Mouse (Mus musculus) midbrain, embryonic 15.5 days (tissue): ENCODE measurements around the gene Edem2. TPM values are rescaled to one million over a fixed set of nuclear protein-coding genes. Genes with fewer than 3 reads are reported as not detected.
"Not testable (repeated sequence)": the region's sequence is repeated elsewhere in the genome, so short reads cannot be mapped to it uniquely, and the experiment has no call there.

ENCODE experiments used
- ATAC-seq: fragments of 200-750 bp; cut with Nextera tagmentation; replicated peaks from 2 replicates; pipeline ENCODE4 v1.8.0; 2017; ENCODE audit warnings: moderate TSS enrichment
- H3K27ac ChIP-seq: fragments of 300-500 bp; sonication (generic); 2 replicates; pipeline ENCODE4 v1.5.1; 2015; ENCODE audit warnings: mild to moderate bottlenecking, inconsistent platforms
- H3K27me3 ChIP-seq: fragments of 300-500 bp; sonication (generic); replicated peaks from 2 replicates; pipeline ENCODE4 v1.6.1; 2015; ENCODE audit warnings: inconsistent platforms
- H3K36me3 ChIP-seq: fragments of 300-500 bp; sonication (generic); replicated peaks from 2 replicates; pipeline ENCODE4 v1.6.1; 2015; ENCODE audit warnings: inconsistent platforms
- H3K4me1 ChIP-seq: fragments of 300-500 bp; sonication (generic); 2 replicates; pipeline ENCODE4 v1.6.1; 2015; ENCODE audit warnings: inconsistent platforms
- H3K4me2 ChIP-seq: fragments of 300-500 bp; sonication (generic); 2 replicates; pipeline ENCODE4 v1.6.1; 2015; ENCODE audit warnings: inconsistent platforms, mild to moderate bottlenecking, moderate library complexity
- H3K4me3 ChIP-seq: fragments of 300-500 bp; sonication (generic); 2 replicates; pipeline ENCODE4 v1.5.1; 2015; ENCODE audit warnings: mild to moderate bottlenecking, inconsistent platforms
- H3K9ac ChIP-seq: fragments of 300-500 bp; sonication (generic); 2 replicates; pipeline ENCODE4 v1.6.1; 2015; ENCODE audit warnings: mild to moderate bottlenecking, inconsistent platforms
- H3K9me3 ChIP-seq: fragments of 300-500 bp; sonication (generic); 2 replicates; pipeline ENCODE4 v1.6.1; 2016; ENCODE audit warnings: inconsistent platforms
- WGBS: fragments of 180-500 bp; shearing (Covaris S2); methylation state at CpG from one replicate; pipeline ENCODE4 v1.1.7; 2015; ENCODE audit warnings: mixed read lengths; 5-methylcytosine and 5-hydroxymethylcytosine counted together
- polyA plus RNA-seq: library from polyadenylated mRNA; unstranded; fragments of >200 nt; fragmentation: Nextera tagmentation; extraction: Ambion mirVana; gene quantifications from 2 replicates; pipeline ENCODE4 v1.2.1, GENCODE M21; 2015

Edem2 gene
- polyA plus RNA-seq, 1 experiment from 2014 or later, result 51.0 TPM

DNA sequence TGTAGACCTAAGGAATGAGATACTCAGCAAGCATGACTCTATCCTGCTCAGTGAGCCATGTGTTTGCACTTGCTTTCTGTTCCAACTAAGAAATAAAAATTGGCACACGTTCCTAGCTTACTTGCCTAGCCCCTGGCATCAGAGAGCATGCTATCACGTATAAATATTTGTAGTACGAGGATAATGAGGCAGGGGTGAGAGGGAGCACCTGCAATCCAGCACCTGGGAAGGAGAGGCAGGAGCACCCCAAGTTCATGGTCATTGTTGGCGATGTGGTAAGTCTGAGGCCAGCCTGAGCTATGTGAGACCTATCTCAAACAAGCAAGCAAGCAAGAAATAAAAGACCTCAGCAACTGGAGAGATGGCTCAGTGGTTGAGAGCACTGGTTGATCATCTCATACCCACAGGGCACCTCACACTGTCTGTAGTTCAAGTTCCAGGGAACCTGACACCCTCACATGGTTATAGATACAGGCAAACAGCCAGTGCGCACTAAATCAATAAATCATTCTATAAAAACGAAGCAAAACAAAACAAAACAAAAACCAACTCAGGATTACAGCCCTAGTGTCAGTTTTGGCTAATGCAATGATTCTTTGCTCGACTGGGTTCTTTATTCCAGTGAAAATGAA lies 1.4 kb downstream of the Edem2 start:
- Histone ChIP-seq H3K27ac (no peak overlapping the region), H3K4me1 (peaks cover 16% of the 10 kb centered on the region), H3K36me3 (0 out of 2 replicates have a peak, but pooled peaks cover 9% of the 10 kb centered on the region), H3K4me2 (peak overlapping the region; percentile 83), H3K4me3 (peak overlapping the region; percentile 85; the same call in 1 of the 2 replicates), H3K27me3 (no peaks in the 10 kb centered on the region), H3K9me3 (no peaks in the 10 kb centered on the region), H3K9ac (no peak overlapping the region)
- no peak for ATAC-seq
- WGBS, result 86% methylated on average over 7 of the region's 7 CpGs

DNA sequence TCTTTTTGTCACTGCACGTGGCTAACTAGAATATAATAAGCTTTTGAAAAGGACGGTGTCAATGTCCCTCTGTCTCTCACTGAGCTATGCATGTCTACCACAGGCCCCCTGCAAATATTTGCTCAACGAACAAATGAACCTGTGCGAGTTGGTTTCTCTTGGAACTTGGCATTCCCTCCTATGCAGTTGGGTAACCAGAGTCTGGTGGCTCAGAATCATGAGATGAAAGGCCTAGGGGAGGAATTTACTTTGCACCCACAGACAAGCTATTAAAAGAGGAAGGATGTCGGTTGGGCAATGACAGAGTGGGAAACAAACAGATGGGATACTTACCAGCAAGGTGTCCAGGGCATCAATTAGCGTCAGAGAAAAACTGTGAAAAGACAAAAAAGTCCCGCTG lies 3.0 kb downstream of the Edem2 start:
- WGBS, result 87% methylated on average over 7 of the region's 7 CpGs
- no peak overlapping the region for H3K4me3 ChIP-seq
- H3K9ac ChIP-seq, result no peak overlapping the region
- no peaks in the 10 kb centered on the region for H3K27me3 ChIP-seq
- H3K27ac ChIP-seq, result no peak overlapping the region
- no peak overlapping the region for H3K4me2 ChIP-seq
- peaks cover 16% of the 10 kb centered on the region for H3K36me3 ChIP-seq
- no peak for ATAC-seq
- H3K4me1 ChIP-seq, result peaks cover 16% of the 10 kb centered on the region
- H3K9me3 ChIP-seq, result no peaks in the 10 kb centered on the region

DNA sequence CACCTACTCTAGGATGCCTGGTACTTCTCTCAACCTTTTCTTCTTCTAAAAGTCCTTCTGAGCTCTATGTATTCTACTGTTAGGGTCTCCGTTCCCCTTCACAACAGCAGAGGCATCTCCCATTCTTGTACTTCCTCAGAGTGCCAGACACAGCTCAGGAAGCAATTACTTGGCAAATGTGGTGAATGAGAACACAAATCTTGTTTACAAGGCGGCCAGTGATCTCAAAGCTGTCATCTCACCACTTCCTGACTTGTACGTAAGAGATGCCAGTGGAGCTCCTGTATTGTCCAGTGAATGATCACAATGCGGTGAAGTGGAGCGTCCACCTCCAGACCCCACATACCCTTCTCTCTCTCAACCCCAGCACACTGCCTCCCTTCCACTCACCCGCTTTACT lies 4.7 kb downstream of the Edem2 start:
- Histone ChIP-seq H3K4me3 (no peak overlapping the region), H3K9ac (no peak overlapping the region), H3K36me3 (peaks cover 16% of the 10 kb centered on the region), H3K4me2 (no peak overlapping the region), H3K27me3 (no peaks in the 10 kb centered on the region), H3K27ac (no peak overlapping the region), H3K9me3 (no peaks in the 10 kb centered on the region), H3K4me1 (peaks cover 13% of the 10 kb centered on the region)
- WGBS, result 90% methylated on average over 6 of the region's 6 CpGs
- no peak for ATAC-seq

DNA sequence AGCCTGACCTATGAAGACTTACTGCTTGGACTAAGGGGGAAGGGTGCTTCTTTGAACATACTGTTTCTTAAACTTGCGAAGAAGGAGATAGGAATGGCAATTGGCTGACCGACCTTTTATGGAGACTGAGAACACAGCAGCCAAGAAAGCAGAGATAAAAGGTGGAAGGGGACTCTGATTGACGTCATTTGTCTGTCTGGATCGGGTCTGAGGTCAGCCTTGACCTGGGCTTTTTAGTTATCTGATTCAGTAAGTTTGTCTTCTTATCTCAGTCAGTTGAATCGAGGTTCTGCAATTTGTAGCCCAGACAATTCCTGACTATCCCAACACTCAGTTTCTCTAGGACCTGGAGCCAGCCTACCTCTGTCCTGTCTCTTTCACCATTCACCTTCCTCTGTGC lies 5.2 kb downstream of the Edem2 start:
- no peaks in the 10 kb centered on the region for H3K9me3 ChIP-seq
- no peak overlapping the region for H3K4me2 ChIP-seq
- no peaks in the 10 kb centered on the region for H3K27me3 ChIP-seq
- no peak overlapping the region for H3K9ac ChIP-seq
- WGBS, result 87% methylated on average over 5 of the region's 5 CpGs
- H3K27ac ChIP-seq, result no peak overlapping the region
- no peak overlapping the region for H3K4me3 ChIP-seq
- no peak for ATAC-seq
- peaks cover 21% of the 10 kb centered on the region for H3K36me3 ChIP-seq
- peaks cover 11% of the 10 kb centered on the region for H3K4me1 ChIP-seq

DNA sequence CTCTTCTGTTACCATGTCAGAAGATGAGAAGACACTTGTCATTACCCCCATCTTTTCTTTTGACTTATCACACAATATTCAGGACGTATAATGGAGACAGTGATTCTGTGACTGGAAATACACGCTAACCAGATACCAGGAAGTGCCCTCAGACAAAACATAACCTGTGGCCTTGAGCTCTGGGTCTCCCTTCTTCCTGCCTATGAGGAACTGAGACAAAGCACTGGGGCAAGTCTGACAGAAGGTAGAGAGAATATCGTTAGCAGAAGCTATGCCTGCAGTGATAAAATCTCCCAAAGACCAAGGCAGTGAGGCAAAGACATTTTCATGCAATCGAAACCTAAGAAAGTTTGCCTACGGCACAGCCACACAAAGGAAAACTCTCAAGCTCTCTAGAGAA lies 8.7 kb downstream of the Edem2 start:
- 91% methylated on average over 5 of the region's 5 CpGs for WGBS
- Histone ChIP-seq H3K4me2 (no peak overlapping the region), H3K9ac (no peak overlapping the region), H3K9me3 (no peaks in the 10 kb centered on the region), H3K36me3 (peaks cover 37% of the 10 kb centered on the region), H3K27me3 (no peaks in the 10 kb centered on the region), H3K4me1 (no peaks in the 10 kb centered on the region), H3K4me3 (no peak overlapping the region), H3K27ac (no peak overlapping the region)
- ATAC-seq, result no peak

DNA sequence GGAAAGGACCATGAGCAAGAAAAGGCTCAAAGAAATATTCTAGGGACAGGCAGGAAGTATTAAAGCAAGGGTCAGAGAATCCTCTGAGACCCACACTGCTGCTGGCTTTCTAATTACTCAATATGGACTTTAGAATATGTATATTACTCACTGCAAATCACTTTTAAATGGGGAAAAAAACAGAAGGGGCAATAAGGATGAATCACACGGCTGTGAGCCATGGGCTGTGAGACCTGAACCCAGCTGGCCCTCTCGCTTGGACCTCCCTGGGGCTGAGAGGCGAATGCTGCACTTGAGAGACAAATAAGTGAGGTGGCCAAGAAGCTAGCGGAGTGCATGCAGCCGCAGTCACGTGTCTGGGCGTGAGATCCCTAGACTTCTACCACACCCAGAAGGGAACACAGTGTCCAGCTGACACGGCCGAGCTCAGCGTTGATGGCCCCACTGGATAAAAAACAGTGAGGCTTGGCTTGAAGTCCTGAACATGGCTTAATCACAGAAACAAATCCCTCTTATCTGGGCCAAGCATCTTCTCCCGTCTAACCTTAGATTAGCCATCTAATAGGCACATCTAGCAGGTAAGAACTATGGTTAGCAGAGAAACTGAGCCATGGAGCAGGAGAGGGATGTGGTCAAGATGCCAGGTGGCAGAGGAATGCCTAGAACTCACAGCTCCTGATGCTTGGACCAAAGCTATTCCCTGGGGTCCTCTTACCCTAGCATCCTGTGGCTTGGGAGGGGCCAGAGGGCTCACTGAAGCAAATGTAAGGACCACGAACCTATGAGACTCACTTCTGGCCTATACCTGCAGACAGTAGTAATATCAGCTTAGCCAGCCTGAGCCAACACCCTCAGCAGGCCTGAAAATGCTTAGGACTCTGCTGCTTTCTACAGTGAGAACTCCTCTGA lies 11.9 kb downstream of the Edem2 start:
- no peaks in the 10 kb centered on the region for H3K4me1 ChIP-seq
- peaks cover 29% of the 10 kb centered on the region for H3K36me3 ChIP-seq
- no peaks in the 10 kb centered on the region for H3K27me3 ChIP-seq
- no peaks in the 10 kb centered on the region for H3K9me3 ChIP-seq
- no peak for ATAC-seq
- H3K4me3 ChIP-seq, result no peak overlapping the region
- H3K27ac ChIP-seq, result no peak overlapping the region
- WGBS, result 87% methylated on average over 12 of the region's 12 CpGs
- H3K9ac ChIP-seq, result no peak overlapping the region
- no peak overlapping the region for H3K4me2 ChIP-seq

DNA sequence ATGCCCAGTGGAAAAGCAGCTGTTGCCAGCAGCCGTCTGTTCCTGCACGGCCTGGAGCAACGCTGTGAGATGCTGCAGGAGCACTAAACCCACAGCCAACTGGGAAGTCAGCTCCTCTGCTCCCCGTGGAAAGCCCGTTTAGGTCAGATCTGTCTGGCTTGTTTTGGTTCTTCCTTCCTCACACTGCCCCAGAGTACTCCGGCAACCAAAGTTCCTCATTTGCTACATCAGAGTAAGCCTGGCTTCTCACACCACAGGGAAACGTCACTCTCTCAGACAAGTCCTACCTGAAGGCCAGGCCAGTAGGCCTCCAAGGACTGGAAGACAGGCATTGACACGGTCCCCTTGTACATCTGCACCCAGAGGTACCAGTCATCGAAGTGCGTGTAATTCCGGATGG lies 18.7 kb downstream of the Edem2 start:
- Histone ChIP-seq H3K27ac (no peak overlapping the region), H3K4me3 (no peak overlapping the region), H3K27me3 (no peaks in the 10 kb centered on the region), H3K4me2 (no peak overlapping the region), H3K9me3 (no peaks in the 10 kb centered on the region), H3K9ac (no peak overlapping the region), H3K4me1 (no peaks in the 10 kb centered on the region), H3K36me3 (peaks cover 40% of the 10 kb centered on the region)
- ATAC-seq, result no peak
- WGBS, result 92% methylated on average over 11 of the region's 11 CpGs

DNA sequence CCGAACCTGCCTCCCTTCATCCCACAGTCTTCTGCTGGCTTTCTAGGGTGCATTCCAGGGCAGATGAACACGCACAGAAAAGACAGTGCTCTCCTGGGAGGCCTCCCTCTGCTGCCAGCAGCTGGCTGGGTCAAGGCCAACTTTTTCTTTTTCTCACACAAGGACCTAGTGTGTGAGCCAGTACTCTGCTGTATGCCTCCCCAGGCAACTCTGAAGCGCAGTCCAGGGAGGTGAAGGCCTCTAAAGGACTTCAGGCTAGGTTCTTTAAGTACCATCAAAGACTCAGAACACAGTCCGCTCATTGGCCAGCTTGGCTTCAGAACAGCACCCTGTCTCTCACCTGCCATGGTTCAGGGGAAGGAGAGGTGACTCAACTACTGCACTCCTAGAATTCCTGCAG lies 22.0 kb downstream of the Edem2 start:
- WGBS, result 86% methylated on average over 4 of the region's 4 CpGs
- ATAC-seq, result no peak
- peaks cover 45% of the 10 kb centered on the region; the same call in 1 of the 2 replicates for H3K36me3 ChIP-seq
- H3K9me3 ChIP-seq, result no peaks in the 10 kb centered on the region
- no peak overlapping the region for H3K27ac ChIP-seq
- H3K4me1 ChIP-seq, result no peaks in the 10 kb centered on the region
- H3K4me2 ChIP-seq, result no peak overlapping the region
- no peak overlapping the region for H3K9ac ChIP-seq
- no peaks in the 10 kb centered on the region for H3K27me3 ChIP-seq
- H3K4me3 ChIP-seq, result no peak overlapping the region

DNA sequence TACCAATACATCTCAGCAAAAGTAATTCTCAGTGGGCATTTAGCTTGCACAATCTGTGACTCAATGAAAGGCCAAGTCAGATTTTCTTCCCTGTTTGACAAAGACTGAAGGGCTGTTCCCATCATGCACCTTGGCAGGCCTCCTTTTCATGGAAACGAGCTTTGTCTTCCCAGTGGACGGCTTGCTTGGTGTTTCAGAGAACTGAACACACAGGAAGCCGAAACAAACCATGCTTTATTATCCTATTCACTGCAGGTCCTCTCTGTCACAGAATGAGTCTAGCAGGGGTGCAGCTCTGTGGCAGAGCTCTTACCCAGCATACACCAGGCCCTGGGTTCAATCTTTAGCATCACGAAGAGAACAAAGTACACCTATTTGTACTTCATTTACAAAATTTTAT lies 25.6 kb downstream of the Edem2 start:
- Histone ChIP-seq H3K4me2 (no peak overlapping the region), H3K36me3 (peaks cover 34% of the 10 kb centered on the region; the same call in 1 of the 2 replicates), H3K27ac (no peak overlapping the region), H3K9ac (no peak overlapping the region), H3K4me1 (no peaks in the 10 kb centered on the region), H3K9me3 (no peaks in the 10 kb centered on the region), H3K4me3 (no peak overlapping the region), H3K27me3 (no peaks in the 10 kb centered on the region)
- WGBS, result 11% methylated on average over 4 of the region's 4 CpGs
- ATAC-seq, result no peak

DNA sequence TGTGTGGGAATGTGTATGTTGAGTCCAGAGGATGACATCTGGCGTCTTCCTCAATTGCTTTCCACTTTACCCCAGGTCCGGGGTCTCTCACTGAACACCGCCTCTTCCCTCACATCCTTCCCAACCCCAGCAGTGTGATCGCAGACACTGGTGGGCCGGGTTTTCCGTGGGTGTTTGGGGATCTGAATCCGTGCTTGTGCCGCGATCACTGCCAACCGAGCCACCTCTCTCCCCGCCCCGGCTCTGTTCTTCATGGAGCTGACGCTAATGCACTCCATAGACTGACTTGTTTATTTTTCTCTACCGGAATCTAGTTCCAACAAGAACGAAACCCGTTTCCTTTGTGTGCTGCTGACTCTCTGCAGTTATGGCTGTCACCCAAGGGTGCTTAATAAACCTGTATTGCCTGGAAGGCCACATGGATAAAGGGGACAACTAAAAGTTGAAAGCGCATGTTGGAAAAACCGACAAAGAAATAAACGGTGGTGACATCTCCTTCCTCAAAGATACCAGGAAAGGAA lies 27.8 kb downstream of the Edem2 start:
- Histone ChIP-seq H3K4me3 (no peak overlapping the region), H3K4me1 (no peaks in the 10 kb centered on the region), H3K9ac (no peak overlapping the region), H3K36me3 (peaks cover 25% of the 10 kb centered on the region; the same call in 1 of the 2 replicates), H3K27ac (no peak overlapping the region), H3K9me3 (no peaks in the 10 kb centered on the region), H3K4me2 (no peak overlapping the region), H3K27me3 (no peaks in the 10 kb centered on the region)
- no peak for ATAC-seq
- WGBS, result 89% methylated on average over 19 of the region's 19 CpGs

DNA sequence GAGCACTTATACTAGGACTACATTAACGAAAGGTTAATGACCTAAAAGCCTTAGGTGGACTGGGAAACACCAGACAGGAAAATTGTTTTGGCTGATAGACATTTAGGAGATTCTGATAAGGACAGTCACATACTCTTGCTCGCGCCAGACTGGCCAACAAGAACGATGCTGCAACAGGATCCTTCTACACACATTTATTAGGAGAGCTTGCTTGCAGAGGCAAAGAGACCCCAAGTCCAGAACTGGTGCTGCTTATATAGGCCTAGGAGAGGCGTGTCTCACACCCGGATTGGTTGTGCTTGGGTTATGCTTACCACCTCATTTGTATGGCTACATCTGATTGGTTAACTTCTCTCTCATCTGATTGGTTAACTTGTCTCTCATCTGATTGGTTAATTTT lies 30.8 kb downstream of the Edem2 start:
- 94% methylated on average over 6 of the region's 6 CpGs for WGBS
- H3K27me3 ChIP-seq, H3K4me2 ChIP-seq: not testable (repeated sequence)

DNA sequence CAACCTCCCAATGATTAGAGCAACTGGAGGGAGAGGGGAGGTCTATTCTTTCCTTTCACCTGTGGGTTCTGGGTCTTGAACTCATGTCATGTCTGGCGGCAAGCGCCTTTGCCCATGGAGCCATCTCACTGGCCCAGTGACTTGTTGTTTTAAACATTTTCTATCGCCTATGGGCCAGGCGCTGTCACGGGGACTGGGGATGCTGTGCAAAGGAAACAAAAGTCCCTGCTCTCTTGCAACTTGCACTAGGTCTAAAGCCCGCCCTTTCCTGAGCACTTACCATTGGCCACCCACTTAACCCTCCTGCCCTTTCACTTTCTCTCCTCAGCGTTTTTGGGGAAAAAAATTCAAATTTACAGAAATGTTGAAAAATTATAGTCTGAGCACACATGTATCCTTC lies 32.4 kb downstream of the Edem2 start:
- H3K9me3 ChIP-seq, result no peaks in the 10 kb centered on the region
- no peak overlapping the region for H3K4me3 ChIP-seq
- H3K4me2 ChIP-seq, result no peak overlapping the region
- H3K4me1 ChIP-seq, result no peaks in the 10 kb centered on the region
- no peak overlapping the region for H3K9ac ChIP-seq
- no peak overlapping the region for H3K27ac ChIP-seq
- H3K27me3 ChIP-seq, result no peaks in the 10 kb centered on the region
- 0 out of 2 replicates have a peak, but pooled peaks cover 7% of the 10 kb centered on the region for H3K36me3 ChIP-seq
- 75% methylated on average over 7 of the region's 7 CpGs for WGBS
- ATAC-seq, result no peak

More for the DNA sequence above, 30.8 kb downstream of the Edem2 start:
- ATAC-seq, H3K4me1 ChIP-seq, H3K9ac ChIP-seq, H3K4me3 ChIP-seq, H3K9me3 ChIP-seq, H3K27ac ChIP-seq: not testable (repeated sequence)
- H3K36me3 ChIP-seq, result peaks cover 11% of the 10 kb centered on the region; the same call in 1 of the 2 replicates
